Mouse (Mus musculus): ENCODE results near the gene Txnrd2.

- TF ChIP-seq EP300 (IDR thresholded peaks at IDR 0.05; ENCODE audit: low read depth) = no peak
- no peak for TF ChIP-seq CTCF (IDR thresholded peaks at IDR 0.05; ENCODE audit: low read depth)
Observed at GRCm38 (mm10) chr16:18383045-18383726, 43.0 kb upstream of the Txnrd2 start.
